Mouse (Mus musculus): Measurements from ENCODE around the gene Olfr963. TPM values are rescaled to one million over a fixed set of nuclear protein-coding genes. Genes with fewer than 3 reads are reported as not detected.

Gene Olfr963
- total RNA-seq, 2 experiments from 2014 or later = not detected

Other genes with a start within 250 kb of the Olfr963 start
- gene Olfr952, start 240.1 kb upstream of the Olfr963 start, total RNA-seq (2021) = not detected
- not detected for gene Olfr954, start 210.5 kb upstream of the Olfr963 start, total RNA-seq (2021)
- not detected for gene Olfr955, start 195.3 kb upstream of the Olfr963 start, total RNA-seq (2021)
- gene Olfr44, start 173.2 kb upstream of the Olfr963 start, total RNA-seq (2021) = not detected
- not detected for gene Olfr957, start 151.4 kb upstream of the Olfr963 start, total RNA-seq (2021)
- gene Olfr958, start 113.2 kb upstream of the Olfr963 start, total RNA-seq (2021) = not detected
- not detected for gene Olfr959, start 91.6 kb upstream of the Olfr963 start, total RNA-seq (2021)
- gene AW551984, start 62.8 kb upstream of the Olfr963 start, total RNA-seq (2021) = 1 to 10 TPM; 5.3 to 7.1 TPM
- not detected for gene Olfr148, start 56.5 kb upstream of the Olfr963 start, total RNA-seq (2021)
- not detected for gene Olfr960, start 45.8 kb upstream of the Olfr963 start, total RNA-seq (2021)
- gene Olfr961, start 22.1 kb upstream of the Olfr963 start, total RNA-seq (2021) = not detected
- gene Olfr149, start 39.9 kb downstream of the Olfr963 start, total RNA-seq (2021) = not detected
- not detected for gene Olfr965, start 44.1 kb downstream of the Olfr963 start, total RNA-seq (2021)
- not detected for gene Olfr150, start 63.8 kb downstream of the Olfr963 start, total RNA-seq (2021)
- gene Olfr967, start 79.0 kb downstream of the Olfr963 start, total RNA-seq (2021) = not detected
- gene Olfr968, start 116.0 kb downstream of the Olfr963 start, total RNA-seq (2021) = not detected
- not detected for gene Olfr969, start 123.7 kb downstream of the Olfr963 start, total RNA-seq (2021)
- gene Olfr970, start 141.7 kb downstream of the Olfr963 start, total RNA-seq (2021) = not detected
- gene Olfr971, start 169.7 kb downstream of the Olfr963 start, total RNA-seq (2021) = not detected
- gene Olfr972, start 199.2 kb downstream of the Olfr963 start, total RNA-seq (2021) = not detected
- not detected for gene Olfr229, start 240.1 kb downstream of the Olfr963 start, total RNA-seq (2021)

All from left cerebral cortex, postnatal 25 days (tissue).